Mouse (Mus musculus): ENCODE results near the gene Gm11027. TPM values are rescaled to one million over a fixed set of nuclear protein-coding genes. Genes with fewer than 3 reads are reported as not detected.

Gene Gm11027
- polyA plus RNA-seq, 1 experiment, result not detected

DNA sequence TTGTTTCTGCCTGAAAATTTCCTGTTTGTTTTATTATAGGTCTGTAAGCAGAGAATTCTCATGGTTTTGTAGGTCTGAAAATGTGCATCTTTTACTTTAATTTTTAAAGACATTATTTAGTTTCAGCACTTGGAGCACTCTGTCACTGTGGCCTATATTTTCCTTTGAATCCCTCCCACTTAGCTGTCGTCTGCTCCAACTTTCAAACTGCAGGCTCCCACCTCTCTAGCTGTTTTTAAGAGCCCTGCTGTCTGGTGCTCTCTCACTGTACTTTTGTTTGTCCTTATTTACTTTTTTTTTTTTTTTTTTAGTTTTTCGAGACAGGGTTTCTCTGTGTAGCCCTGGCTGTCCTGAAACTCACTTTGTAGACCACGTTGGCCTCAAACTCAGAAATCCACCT is 36.4 kb upstream of the Gm11027 start:
- Histone ChIP-seq H3K27ac (ENCODE audit: insufficient read depth, low read length) (no peak overlapping the region), H3K4me1 (ENCODE audit: control insufficient read depth, insufficient read depth, low read length) (no peaks in the 10 kb centered on the region), H3K4me3 (replicated peaks; ENCODE audit: insufficient read depth, low read depth, low read length) (no peak overlapping the region), H3K27me3 (ENCODE audit: control insufficient read depth, insufficient read depth, low read length) (no peaks in the 10 kb centered on the region)
- 85% methylated on average over 3 of the region's 3 CpGs for WGBS
- no peak for DNase-seq
- TF ChIP-seq CTCF (IDR thresholded peaks at IDR 0.05; ENCODE audit: borderline replicate concordance, insufficient read depth, low read depth, low read length), result no peak
- no peak for TF ChIP-seq POLR2A (IDR thresholded peaks at IDR 0.05; ENCODE audit: borderline replicate concordance, insufficient read depth, low read length)

DNA sequence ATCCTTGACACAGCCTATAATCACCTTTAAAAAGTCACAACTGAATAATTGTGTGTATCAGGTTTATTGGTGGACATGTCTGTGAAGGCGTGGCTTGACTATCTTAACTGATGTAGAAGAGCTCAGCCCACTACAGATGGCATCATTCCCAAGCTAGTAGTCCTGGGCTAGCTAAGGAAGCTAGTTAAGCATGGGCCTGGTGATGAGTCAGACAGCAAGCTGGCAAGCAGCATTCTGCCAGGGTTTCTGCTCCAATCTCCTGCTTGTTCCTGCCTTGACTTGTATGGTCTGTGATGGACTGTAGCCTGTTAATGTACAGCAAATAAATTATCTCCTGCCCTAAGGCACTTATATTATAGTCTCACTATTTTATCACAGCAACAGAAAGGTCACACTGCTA is 30.6 kb upstream of the Gm11027 start:
- Histone ChIP-seq H3K4me3 (replicated peaks; ENCODE audit: insufficient read depth, low read depth, low read length) (no peak overlapping the region), H3K4me1 (ENCODE audit: control insufficient read depth, insufficient read depth, low read length) (no peaks in the 10 kb centered on the region), H3K27ac (ENCODE audit: insufficient read depth, low read length) (no peak overlapping the region), H3K27me3 (ENCODE audit: control insufficient read depth, insufficient read depth, low read length) (no peaks in the 10 kb centered on the region)
- no peak for DNase-seq
- WGBS, result 84% methylated on average over 1 of the region's 1 CpGs
- TF ChIP-seq POLR2A (IDR thresholded peaks at IDR 0.05; ENCODE audit: borderline replicate concordance, insufficient read depth, low read length), result no peak
- no peak for TF ChIP-seq CTCF (IDR thresholded peaks at IDR 0.05; ENCODE audit: borderline replicate concordance, insufficient read depth, low read depth, low read length)

DNA sequence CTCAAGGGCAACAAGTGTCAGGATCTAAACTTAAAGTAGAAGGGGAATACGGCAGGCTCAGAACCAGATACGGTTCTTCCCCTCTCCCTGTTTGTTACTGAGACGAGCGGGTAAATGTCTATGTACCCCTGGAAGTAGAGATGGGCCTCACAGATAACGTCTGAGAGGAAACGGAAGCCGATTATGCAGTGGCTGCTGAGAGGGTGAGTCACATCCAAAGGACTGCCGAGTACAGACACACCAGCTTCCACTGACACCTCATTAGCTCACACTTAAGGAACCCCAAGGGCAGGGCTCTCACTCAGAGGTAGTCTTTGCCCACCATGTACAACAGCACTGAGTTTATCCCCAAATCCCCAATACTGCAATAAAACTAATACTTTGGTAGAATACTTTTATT is 20.5 kb upstream of the Gm11027 start:
- 82% methylated on average over 8 of the region's 8 CpGs for WGBS
- no peak overlapping the region for H3K4me3 ChIP-seq (replicated peaks; ENCODE audit: insufficient read depth, low read depth, low read length)
- TF ChIP-seq POLR2A (IDR thresholded peaks at IDR 0.05; ENCODE audit: borderline replicate concordance, insufficient read depth, low read length), result no peak
- TF ChIP-seq CTCF (IDR thresholded peaks at IDR 0.05; ENCODE audit: borderline replicate concordance, insufficient read depth, low read depth, low read length), result no peak
- no peak overlapping the region for H3K27ac ChIP-seq (ENCODE audit: insufficient read depth, low read length)
- DNase-seq, result no peak
- H3K27me3 ChIP-seq (ENCODE audit: control insufficient read depth, insufficient read depth, low read length), result no peaks in the 10 kb centered on the region
- no peaks in the 10 kb centered on the region for H3K4me1 ChIP-seq (ENCODE audit: control insufficient read depth, insufficient read depth, low read length)

DNA sequence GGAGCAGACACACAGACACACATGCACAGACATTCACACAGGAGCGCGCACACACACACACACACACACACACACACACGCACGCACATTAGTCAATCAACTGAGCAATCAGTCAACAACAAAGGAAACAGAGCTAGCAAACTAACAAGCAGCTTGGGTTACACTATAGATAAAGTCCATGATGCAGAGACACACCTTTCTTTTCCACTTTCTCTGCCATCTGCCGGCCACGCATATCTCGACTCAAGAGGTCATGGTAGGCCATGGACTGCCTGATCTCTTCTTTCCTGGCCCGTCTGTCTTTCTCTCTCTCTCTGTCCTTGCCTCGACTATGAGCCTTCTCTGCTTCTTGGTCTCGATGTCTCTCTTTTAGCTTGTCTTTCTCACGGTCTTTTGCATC is 19.6 kb upstream of the Gm11027 start:
- TF ChIP-seq POLR2A (IDR thresholded peaks at IDR 0.05; ENCODE audit: borderline replicate concordance, insufficient read depth, low read length), result no peak
- no peak for TF ChIP-seq CTCF (IDR thresholded peaks at IDR 0.05; ENCODE audit: borderline replicate concordance, insufficient read depth, low read depth, low read length)
- DNase-seq, result no peak
- H3K27me3 ChIP-seq (ENCODE audit: control insufficient read depth, insufficient read depth, low read length), result no peaks in the 10 kb centered on the region
- no peak overlapping the region for H3K4me3 ChIP-seq (replicated peaks; ENCODE audit: insufficient read depth, low read depth, low read length)
- H3K4me1 ChIP-seq (ENCODE audit: control insufficient read depth, insufficient read depth, low read length), result no peaks in the 10 kb centered on the region
- 90% methylated on average over 11 of the region's 11 CpGs for WGBS
- no peak overlapping the region for H3K27ac ChIP-seq (ENCODE audit: insufficient read depth, low read length)

DNA sequence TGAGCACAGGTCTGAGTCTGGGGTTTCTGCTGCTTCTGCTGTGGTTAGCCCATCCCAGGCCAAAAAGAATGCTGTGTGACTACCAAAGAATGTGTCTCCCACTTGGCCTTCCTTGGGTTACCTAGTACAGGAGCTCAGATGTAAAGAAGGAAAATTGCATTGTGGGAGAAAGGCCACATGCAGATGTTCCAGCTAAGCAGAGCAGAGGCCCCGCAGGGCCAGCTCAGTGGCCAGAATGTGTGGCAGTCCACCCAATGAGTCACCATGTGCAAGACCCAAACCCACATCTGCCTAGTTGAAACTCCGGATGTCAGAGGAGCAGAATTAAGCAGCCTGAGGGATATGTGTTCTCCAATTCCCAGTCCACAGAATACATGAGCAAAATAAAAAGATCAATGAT is 16.9 kb upstream of the Gm11027 start:
- no peak overlapping the region for H3K27ac ChIP-seq (ENCODE audit: insufficient read depth, low read length)
- H3K4me1 ChIP-seq (ENCODE audit: control insufficient read depth, insufficient read depth, low read length), result no peaks in the 10 kb centered on the region
- TF ChIP-seq POLR2A (IDR thresholded peaks at IDR 0.05; ENCODE audit: borderline replicate concordance, insufficient read depth, low read length), result no peak
- TF ChIP-seq CTCF (IDR thresholded peaks at IDR 0.05; ENCODE audit: borderline replicate concordance, insufficient read depth, low read depth, low read length), result no peak
- H3K27me3 ChIP-seq (ENCODE audit: control insufficient read depth, insufficient read depth, low read length), result no peaks in the 10 kb centered on the region
- no peak overlapping the region for H3K4me3 ChIP-seq (replicated peaks; ENCODE audit: insufficient read depth, low read depth, low read length)
- 87% methylated on average over 2 of the region's 2 CpGs for WGBS
- no peak for DNase-seq

DNA sequence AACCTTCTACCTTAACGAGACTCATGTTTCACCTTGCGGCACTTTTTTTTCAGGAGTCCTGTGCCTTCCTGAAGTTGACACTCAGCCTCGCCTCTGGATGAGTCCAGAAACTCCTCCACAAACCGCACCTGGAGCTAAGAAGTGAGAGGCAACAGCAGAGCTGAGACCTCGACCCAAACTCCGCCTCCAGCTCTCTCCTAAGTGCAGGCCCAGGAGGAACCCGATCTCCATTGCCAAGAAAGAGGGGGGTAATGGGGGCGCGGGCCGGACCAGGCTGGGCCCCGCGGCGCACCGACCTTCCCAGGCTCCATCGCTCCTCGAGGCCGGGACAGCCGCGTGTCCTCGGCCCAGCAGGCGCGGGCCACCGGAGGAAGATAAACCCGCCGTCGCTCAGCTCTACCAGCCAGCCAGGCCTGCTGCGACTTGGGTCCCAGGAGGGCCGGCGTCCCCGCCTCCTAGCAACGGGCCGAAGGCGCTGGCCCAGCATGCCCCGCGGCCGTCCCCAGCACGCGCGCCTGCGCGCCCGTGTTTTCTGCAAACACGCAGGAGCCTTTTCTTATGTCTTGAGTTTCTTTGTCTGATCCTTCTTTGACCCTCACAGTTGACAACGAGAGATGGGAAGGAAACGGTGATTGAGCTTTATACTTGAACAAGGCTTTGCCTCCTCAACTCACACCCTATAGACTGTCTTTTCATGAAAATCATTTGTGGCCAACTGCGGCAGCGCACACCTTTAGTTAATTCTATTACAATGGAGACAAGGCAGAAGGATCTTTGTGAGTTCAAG is 12.4 kb upstream of the Gm11027 start, which contains the start of gene Wdr60:
Wdr60 (minus strand) TSS at position 468 of the 787 bp plus-strand sequence.
- no peak within 1 kb of the TSS for H3K27ac ChIP-seq (ENCODE audit: insufficient read depth, low read length)
- DNase-seq, result peak; percentile 90
- TF ChIP-seq CTCF (IDR thresholded peaks at IDR 0.05; ENCODE audit: borderline replicate concordance, insufficient read depth, low read depth, low read length) (no peak), POLR2A (IDR thresholded peaks at IDR 0.05; ENCODE audit: borderline replicate concordance, insufficient read depth, low read length) (peak; percentile 64; the same call in 1 of the 2 replicates)
- WGBS, result 2% methylated on average over 47 of the region's 47 CpGs
- no peaks in the 10 kb centered on the region for H3K4me1 ChIP-seq (ENCODE audit: control insufficient read depth, insufficient read depth, low read length)
- H3K4me3 ChIP-seq (replicated peaks; ENCODE audit: insufficient read depth, low read depth, low read length), result peak within 1 kb of the TSS; percentile 57
- H3K27me3 ChIP-seq (ENCODE audit: control insufficient read depth, insufficient read depth, low read length), result no peaks in the 10 kb centered on the region

DNA sequence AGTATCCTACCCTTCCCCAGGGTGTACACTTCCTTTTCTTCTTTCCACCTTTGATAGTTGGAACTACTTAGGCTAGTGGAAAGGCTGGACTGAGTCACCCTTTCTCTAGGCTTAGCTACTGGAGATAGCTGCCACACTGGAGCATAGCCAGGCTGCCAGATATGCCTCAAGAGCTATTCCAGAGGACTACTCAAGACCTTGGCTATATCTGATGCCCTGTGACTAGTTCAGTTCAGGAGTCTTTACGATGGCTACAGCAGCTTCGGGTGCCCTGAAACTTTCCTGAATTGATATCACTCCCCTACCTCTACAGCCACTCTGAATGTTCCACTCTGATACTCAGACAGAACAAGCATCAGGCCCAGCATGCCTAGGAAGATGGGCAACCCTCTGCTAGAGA is 10.4 kb upstream of the Gm11027 start:
- WGBS, result 95% methylated on average over 2 of the region's 2 CpGs
- H3K4me3 ChIP-seq (replicated peaks; ENCODE audit: insufficient read depth, low read depth, low read length), result no peak overlapping the region
- no peak for TF ChIP-seq POLR2A (IDR thresholded peaks at IDR 0.05; ENCODE audit: borderline replicate concordance, insufficient read depth, low read length)
- TF ChIP-seq CTCF (IDR thresholded peaks at IDR 0.05; ENCODE audit: borderline replicate concordance, insufficient read depth, low read depth, low read length), result no peak
- H3K27me3 ChIP-seq (ENCODE audit: control insufficient read depth, insufficient read depth, low read length), result no peaks in the 10 kb centered on the region
- DNase-seq, result no peak
- no peak overlapping the region for H3K27ac ChIP-seq (ENCODE audit: insufficient read depth, low read length)
- no peaks in the 10 kb centered on the region for H3K4me1 ChIP-seq (ENCODE audit: control insufficient read depth, insufficient read depth, low read length)

DNA sequence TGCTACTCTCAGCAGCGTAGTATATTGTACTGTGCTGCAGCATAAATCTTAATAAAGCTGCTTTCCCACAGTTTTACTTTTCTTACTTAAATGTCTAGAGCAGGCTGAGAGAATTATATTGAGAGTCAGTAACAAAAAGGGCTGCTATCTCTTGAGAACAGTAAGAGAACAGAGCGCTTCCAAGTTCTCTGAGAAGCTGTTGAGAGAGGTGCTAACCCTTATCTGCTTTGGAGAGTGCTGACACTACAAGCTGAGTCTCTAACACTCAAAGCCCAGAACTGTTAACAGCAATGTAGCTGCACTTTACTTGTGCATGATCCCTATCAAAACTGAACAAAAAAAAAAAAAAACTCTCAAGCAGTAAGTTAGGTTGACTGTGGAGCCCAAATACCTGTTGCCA is 9.9 kb upstream of the Gm11027 start:
- no peak overlapping the region for H3K4me3 ChIP-seq (replicated peaks; ENCODE audit: insufficient read depth, low read depth, low read length)
- no peak for TF ChIP-seq POLR2A (IDR thresholded peaks at IDR 0.05; ENCODE audit: borderline replicate concordance, insufficient read depth, low read length)
- no peak for TF ChIP-seq CTCF (IDR thresholded peaks at IDR 0.05; ENCODE audit: borderline replicate concordance, insufficient read depth, low read depth, low read length)
- DNase-seq, result no peak
- no peaks in the 10 kb centered on the region for H3K27me3 ChIP-seq (ENCODE audit: control insufficient read depth, insufficient read depth, low read length)
- H3K27ac ChIP-seq (ENCODE audit: insufficient read depth, low read length), result no peak overlapping the region
- 80% methylated on average over 2 of the region's 2 CpGs for WGBS
- no peaks in the 10 kb centered on the region for H3K4me1 ChIP-seq (ENCODE audit: control insufficient read depth, insufficient read depth, low read length)

Data from cerebellum, adult 2 months (tissue).